Mouse (Mus musculus) E14TG2a.4 (cell line): ENCODE results near the gene Casp6.

Source experiments
- H3K27me3 ChIP-seq: 2 replicates; pipeline ENCODE4 v1.6.1; 2014; ENCODE audit warnings: low read length, control low read depth; ENCODE audit not compliant: insufficient read depth
- H3K36me3 ChIP-seq: 2 replicates; pipeline ENCODE4 v1.6.1; 2014; ENCODE audit warnings: low read length, control low read depth; ENCODE audit not compliant: insufficient read depth
- H3K4me1 ChIP-seq: replicated peaks from 2 replicates; pipeline ENCODE4 v1.6.1; 2014; ENCODE audit warnings: low read depth, low read length, control low read depth
- H3K4me3 ChIP-seq: replicated peaks from 2 replicates; pipeline ENCODE4 v1.5.1; 2014; ENCODE audit warnings: mild to moderate bottlenecking, low read length
- H3K9me3 ChIP-seq: 2 replicates; pipeline ENCODE4 v1.6.1; 2014; ENCODE audit warnings: low read length, control low read depth
- CTCF ChIP-seq: conservative IDR thresholded peaks from 2 replicates; pipeline ENCODE4 v1.5.1; 2014; ENCODE audit warnings: low read length
- NANOG ChIP-seq: IDR thresholded peaks from 2 replicates; pipeline ENCODE4 v1.6.1; 2014; ENCODE audit warnings: borderline replicate concordance, low read length, mixed read lengths
- POU5F1 ChIP-seq: IDR thresholded peaks from 2 replicates; pipeline ENCODE4 v1.6.1; 2014; ENCODE audit warnings: low read length, borderline replicate concordance

Gene Casp6

GRCm38 (mm10) chr3:129932443-129932842 lies 31.2 kb downstream of the Casp6 start:
- TF ChIP-seq NANOG (no peak), CTCF (peak; percentile 99)
- Histone ChIP-seq H3K36me3 (no peaks in the 10 kb centered on the region), H3K4me3 (no peak overlapping the region), H3K9me3 (no peaks in the 10 kb centered on the region), H3K4me1 (peaks cover 3% of the 10 kb centered on the region; the same call in 1 of the 2 replicates), H3K27me3 (no peaks in the 10 kb centered on the region)

DNA sequence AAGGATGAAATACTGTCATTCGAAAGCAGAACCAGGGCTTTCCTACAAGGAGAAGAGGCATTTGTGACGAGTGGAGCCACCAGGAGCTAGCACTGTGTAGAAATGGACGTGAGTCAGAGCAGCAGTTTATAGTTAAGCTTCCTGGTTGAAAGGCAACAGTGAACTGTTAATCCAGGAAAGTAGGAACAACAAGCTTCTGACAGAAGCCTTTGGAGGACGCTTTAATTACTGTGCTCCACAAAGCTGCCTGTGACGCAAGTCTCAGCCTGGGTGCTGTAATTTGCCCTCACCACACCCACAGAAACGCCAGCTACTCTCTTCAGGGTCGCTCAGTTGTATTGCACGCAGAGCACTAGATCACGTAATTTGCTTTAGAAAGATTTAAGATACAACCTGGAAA lies 35.3 kb downstream of the Casp6 start:
- Histone ChIP-seq H3K4me1 (peaks cover 6% of the 10 kb centered on the region; the same call in 1 of the 2 replicates), H3K27me3 (no peaks in the 10 kb centered on the region), H3K4me3 (no peak overlapping the region), H3K9me3 (no peaks in the 10 kb centered on the region), H3K36me3 (no peaks in the 10 kb centered on the region)
- TF ChIP-seq NANOG (no peak), POU5F1 (no peak), CTCF (no peak)

- no peaks in the 10 kb centered on the region for H3K9me3 ChIP-seq
- no peaks in the 10 kb centered on the region for H3K36me3 ChIP-seq
- no peaks in the 10 kb centered on the region for H3K27me3 ChIP-seq
- TF ChIP-seq NANOG (no peak), CTCF (no peak), POU5F1 (no peak)
- H3K4me1 ChIP-seq: peaks cover 6% of the 10 kb centered on the region; the same call in 1 of the 2 replicates
- H3K4me3 ChIP-seq: no peak overlapping the region
Measured at GRCm38 (mm10) chr3:129937848-129938247, 36.6 kb downstream of the Casp6 start.

DNA sequence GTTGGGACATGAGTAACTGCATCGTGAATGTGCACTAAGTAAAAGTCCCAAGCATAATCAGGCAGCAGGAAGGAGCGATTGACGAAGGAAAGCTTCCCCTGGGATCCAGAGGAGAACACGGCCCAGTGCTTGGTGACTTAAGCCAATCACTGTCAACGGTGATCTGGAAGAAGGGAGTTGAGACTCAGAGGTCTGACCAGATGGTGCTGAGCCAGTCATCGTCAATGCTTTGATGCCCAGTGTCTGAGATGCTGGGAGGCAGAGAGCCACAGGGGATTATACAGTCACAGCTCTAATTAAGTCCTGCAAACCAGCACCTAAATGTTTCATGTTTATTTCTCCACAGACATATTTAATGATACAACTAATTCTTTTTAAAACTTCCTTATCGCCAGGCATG lies 37.8 kb downstream of the Casp6 start:
- no peak overlapping the region for H3K4me3 ChIP-seq
- no peaks in the 10 kb centered on the region for H3K9me3 ChIP-seq
- peaks cover 6% of the 10 kb centered on the region; the same call in 1 of the 2 replicates for H3K4me1 ChIP-seq
- TF ChIP-seq CTCF: no peak
- H3K36me3 ChIP-seq: no peaks in the 10 kb centered on the region
- no peaks in the 10 kb centered on the region for H3K27me3 ChIP-seq

DNA sequence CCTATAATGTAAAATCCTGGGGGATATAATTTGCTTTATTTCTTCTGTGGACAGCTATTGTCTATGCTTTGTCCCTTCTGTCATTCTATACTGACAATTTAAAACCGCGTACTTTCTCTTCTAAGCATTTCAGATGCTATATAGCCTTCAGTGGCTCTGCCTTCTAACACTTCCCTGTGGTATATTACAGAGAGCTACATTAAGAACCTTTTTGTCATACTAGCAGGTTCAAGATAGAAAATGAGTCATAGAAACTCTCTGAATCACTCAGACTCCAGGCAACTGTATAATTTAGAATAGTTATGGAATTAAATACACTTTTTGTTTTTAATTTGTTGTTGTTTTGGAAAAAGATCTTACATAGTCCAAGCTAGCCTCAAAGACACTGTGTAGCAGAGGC lies 39.6 kb downstream of the Casp6 start:
- no peaks in the 10 kb centered on the region for H3K36me3 ChIP-seq
- no peak for TF ChIP-seq CTCF
- TF ChIP-seq POU5F1: no peak
- TF ChIP-seq NANOG: no peak
- peaks cover 3% of the 10 kb centered on the region; the same call in 1 of the 2 replicates for H3K4me1 ChIP-seq
- H3K9me3 ChIP-seq: no peaks in the 10 kb centered on the region
- no peak overlapping the region for H3K4me3 ChIP-seq
- no peaks in the 10 kb centered on the region for H3K27me3 ChIP-seq

GRCm38 (mm10) chr3:129941291-129941690 lies 40.1 kb downstream of the Casp6 start:
- no peaks in the 10 kb centered on the region for H3K36me3 ChIP-seq
- H3K4me1 ChIP-seq: 0 out of 2 replicates have a peak, but pooled peaks cover 3% of the 10 kb centered on the region
- no peaks in the 10 kb centered on the region for H3K9me3 ChIP-seq
- no peak overlapping the region for H3K4me3 ChIP-seq
- H3K27me3 ChIP-seq: 0 out of 2 replicates have a peak, but pooled peaks cover 4% of the 10 kb centered on the region
- TF ChIP-seq CTCF (no peak), NANOG (no peak), POU5F1 (no peak)

- Histone ChIP-seq H3K36me3 (no peaks in the 10 kb centered on the region), H3K4me1 (no peaks in the 10 kb centered on the region), H3K9me3 (no peaks in the 10 kb centered on the region), H3K27me3 (0 out of 2 replicates have a peak, but pooled peaks cover 4% of the 10 kb centered on the region), H3K4me3 (no peak overlapping the region)
- no peak for TF ChIP-seq CTCF
- no peak for TF ChIP-seq NANOG
- TF ChIP-seq POU5F1: no peak
Measured at GRCm38 (mm10) chr3:129943813-129944212, 42.6 kb downstream of the Casp6 start.

DNA sequence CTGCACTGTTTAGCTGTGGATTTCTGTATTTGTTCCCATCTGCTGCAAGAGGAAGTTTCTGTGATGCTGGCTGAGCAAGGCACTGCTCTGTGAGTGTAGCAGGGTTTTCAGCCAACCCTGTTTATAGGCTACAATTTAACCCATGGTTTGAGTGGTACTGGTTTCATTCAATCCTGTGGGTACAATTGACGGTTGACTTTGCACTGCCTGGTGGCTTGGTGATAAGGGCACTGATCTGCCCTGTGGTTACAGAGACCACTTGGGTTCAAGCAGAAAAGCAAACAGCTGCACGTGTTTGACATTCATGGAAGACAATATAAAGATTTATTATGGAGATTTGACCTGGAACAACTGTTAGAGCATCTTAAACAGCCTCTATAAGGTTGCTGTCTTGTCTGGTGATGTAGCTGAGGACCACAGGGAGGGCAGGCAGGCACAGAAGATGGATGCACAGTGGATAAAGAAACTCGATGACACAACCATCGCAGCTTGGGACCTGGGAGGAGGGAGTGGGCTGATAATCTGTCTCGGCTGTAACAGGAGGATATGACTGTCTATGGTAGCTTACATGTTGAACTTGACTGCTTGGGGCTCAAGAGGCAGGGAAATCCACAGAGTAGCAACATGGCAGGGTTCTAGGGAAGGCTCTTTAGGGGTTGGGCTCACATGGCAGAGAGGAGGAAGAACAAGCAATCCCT lies 45.1 kb downstream of the Casp6 start:
- no peaks in the 10 kb centered on the region for H3K36me3 ChIP-seq
- H3K27me3 ChIP-seq: 0 out of 2 replicates have a peak, but pooled peaks cover 4% of the 10 kb centered on the region
- no peak overlapping the region for H3K4me3 ChIP-seq
- no peaks in the 10 kb centered on the region for H3K9me3 ChIP-seq
- no peaks in the 10 kb centered on the region for H3K4me1 ChIP-seq
- no peak for TF ChIP-seq CTCF
- TF ChIP-seq POU5F1: no peak
- no peak for TF ChIP-seq NANOG

DNA sequence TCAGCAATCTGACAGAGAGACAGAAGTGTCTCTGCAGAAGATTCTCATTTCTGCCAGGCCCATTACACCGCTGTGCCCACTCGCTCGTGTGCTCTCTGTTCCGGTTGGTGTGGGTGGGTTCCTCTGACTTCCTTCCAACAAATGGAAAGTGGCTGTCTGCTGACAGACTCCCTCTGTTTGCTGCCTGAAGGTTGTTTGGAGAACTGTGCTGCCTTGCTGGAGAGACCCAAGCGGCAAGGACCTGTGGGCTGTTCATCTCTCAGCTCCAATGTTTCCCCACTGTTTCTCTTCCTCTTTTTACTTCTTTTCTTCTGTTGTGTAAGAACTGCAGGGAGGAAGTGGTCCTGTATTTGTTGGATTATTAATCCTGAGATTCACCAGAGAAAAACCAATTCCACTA lies 47.1 kb downstream of the Casp6 start:
- Histone ChIP-seq H3K4me3 (no peak overlapping the region), H3K36me3 (no peaks in the 10 kb centered on the region), H3K27me3 (0 out of 2 replicates have a peak, but pooled peaks cover 4% of the 10 kb centered on the region), H3K4me1 (no peaks in the 10 kb centered on the region), H3K9me3 (no peaks in the 10 kb centered on the region)
- no peak for TF ChIP-seq POU5F1
- TF ChIP-seq NANOG: no peak
- TF ChIP-seq CTCF: no peak
